Mouse (Mus musculus): ENCODE results near the gene Abcb6.

Abcb6 gene

DNA sequence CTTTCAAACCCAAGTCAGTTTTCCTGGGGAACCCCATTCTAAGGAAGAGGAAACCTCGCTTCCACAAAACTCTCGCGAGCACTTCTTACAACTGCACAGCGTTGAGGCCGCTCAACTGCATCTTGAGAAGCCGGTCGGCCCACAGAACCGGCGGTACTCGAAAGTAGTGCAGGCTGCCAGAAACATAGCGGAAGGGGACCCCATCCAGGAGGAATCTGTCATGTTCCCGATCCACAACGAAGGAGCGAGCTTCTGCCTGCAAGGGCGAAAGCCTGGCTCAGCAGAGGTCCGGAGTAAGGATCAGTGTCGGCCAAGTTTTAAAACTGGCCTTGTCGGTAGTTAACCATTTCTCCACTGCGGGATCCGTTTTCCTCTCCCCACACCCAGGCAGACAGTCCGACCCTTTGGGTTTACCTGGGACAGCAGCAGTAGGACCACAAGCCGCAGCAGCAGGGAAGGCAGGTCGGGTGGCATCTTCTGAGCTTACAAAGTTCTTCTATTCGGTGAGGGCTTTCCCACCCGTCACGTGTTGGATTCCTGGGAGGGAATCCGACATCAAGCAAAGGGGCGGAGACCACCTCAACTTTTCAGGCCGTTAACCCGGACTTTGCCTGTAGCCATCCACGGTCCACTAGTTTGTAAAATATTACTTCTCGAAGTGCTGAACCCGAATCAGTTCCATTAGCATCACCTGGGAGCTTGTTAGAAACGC, 28.9 kb upstream of the Abcb6 start:
- no peak for DNase-seq (ENCODE audit: low read depth, low spot score)

DNA sequence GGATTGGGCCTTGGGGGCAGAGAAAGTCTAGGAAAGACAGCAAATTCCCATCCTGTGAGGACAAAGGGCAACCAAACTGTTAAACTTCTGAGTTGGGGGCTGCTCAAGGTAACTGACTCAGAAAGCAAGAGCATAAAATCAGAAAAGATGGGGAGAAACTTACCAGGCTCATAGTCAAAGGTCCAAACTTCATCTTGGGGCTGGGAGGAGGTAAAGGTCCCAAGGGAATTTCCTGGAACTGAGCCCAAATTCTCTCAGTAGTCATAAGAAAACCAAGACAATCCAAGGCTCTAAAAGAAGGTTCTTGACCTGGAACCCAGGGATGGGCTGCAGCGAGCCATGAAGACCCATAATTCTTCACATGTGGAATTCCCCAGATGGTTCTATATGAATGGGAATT, 21.0 kb upstream of the Abcb6 start:
- DNase-seq (ENCODE audit: low read depth, low spot score): no peak

DNA sequence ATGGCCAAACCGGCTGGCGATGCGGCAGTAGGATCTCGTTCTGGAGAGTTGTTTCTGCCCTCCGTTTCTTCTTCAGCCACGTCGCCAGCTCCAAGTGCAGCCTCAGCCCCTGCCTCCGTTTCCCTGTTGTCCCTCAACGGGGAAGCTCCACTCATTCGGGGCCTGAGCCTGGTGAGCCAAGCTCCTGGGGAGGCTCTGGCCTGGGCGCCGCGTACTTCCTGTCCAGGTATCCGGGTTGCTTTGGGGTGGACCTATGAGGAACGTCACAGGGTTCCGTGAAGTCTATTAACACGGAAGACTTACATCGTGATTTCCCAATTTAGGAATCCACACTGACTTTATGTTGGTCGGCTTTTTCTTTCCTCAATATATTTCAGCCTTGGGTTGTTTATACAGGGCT, 12.3 kb upstream of the Abcb6 start:
- peak; percentile 80 for DNase-seq (ENCODE audit: low read depth, low spot score)

DNA sequence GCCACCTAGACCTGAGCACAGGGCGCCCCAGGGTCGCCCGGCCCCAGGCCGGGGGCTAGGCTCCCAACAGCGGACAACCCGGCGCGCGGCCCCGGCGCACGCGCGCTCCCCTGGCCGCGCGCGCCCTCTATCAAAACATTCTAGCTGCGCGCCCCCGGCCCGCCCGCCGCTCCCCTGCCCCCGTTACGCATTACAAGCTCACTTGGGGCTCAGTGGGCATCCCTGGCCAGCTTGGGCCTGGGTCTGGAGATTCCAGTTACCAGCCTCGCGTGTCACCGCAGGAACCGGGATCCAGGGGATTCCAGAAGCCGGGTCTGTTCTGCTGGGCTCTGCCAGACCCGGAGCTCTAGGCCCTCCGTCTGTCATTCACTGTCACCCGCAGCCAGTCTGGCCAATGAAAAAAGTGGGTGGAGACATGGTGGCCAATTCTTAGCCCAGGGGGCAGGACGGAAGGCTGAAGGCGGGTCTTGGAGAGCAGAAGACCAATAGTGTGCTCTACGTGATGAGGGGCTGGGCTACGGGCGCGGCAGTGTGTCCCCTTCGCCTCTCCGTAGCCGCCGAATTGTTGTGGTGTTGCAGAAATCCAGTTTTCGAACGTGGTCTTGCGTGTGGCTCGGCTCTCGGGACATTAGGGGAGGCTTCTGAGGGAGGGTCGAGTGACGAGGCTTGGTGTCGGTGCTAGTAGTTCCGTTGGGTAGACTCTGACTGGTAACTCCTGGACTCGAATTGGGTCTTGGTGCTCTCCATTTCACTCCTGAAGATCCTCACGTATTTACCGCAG, 11.6 kb upstream of the Abcb6 start, which contains the start of the genes Ankzf1 and Atg9a:
Ankzf1 (plus strand) TSS at position 530 of the 781 bp plus-strand sequence.
Atg9a (minus strand) TSS at position 575 of the 781 bp plus-strand sequence.
- DNase-seq (ENCODE audit: low read depth, low spot score): peak; percentile 100

DNA sequence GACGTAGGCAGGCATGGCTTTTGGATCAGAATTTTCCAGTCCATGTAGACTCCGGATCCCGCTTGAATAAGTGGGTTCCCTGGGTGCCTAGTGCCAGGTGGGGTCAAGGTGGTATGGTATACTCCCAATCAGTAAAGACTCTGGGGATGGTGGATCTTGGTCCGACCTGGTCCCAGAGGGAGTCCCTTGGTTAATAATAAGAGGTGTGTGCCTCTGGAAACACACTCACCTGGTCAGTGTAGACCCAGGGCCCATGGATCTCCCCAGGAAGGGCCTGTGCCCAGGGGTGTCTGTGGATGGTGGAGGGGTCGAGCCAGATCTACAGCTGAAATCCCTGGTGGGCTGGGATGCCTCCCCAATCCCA, 11.0 kb upstream of the Abcb6 start:
- DNase-seq (ENCODE audit: low read depth, low spot score): no peak

DNA sequence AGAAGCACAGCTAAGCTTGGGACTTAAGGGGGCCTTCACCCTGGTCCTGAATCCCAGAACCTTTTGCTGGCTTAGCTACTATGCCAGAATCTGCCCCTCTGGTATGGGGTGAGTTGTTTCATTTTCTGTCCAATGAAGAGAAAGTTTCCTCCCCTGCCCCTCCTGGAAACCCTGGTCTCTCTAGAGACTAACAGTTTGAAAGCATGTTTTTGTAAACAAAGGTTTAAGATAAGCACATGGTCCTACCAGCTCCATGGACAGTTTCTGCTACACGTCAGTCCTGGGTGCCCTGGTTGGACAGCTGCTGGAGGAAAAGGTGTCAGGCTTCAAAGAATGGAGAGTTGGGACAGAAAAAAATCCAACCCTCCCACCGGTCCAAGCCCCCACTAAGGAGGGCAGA, 10.4 kb upstream of the Abcb6 start:
- no peak for DNase-seq (ENCODE audit: low read depth, low spot score)

DNA sequence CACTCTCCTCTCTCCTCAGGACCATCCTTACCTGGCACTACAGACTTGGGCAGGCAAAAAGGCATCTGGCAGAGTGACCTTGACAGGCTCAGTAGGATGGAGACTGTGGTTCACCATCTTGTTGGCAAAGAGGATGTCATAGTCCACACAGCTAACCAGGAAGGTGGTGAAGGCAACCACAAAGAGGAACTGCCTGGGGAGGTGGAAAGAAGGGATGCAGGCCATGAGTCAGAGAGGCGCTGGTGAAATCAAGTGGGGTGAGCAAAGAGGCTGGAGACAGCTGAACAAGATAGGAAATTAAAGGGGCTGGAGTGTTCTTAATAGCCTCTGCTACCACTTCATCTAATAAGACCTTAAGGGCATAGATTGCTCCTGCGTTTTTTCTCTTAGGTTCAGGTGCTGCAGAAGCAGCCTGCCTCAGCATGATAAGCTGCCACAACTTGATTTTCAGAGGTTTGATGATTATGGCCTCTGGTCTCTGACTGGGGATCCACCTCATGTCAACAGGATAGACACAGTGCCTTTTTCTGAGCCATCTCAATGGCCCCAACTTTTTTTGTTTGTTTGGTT, 7.8 kb upstream of the Abcb6 start:
- no peak for DNase-seq (ENCODE audit: low read depth, low spot score)

DNA sequence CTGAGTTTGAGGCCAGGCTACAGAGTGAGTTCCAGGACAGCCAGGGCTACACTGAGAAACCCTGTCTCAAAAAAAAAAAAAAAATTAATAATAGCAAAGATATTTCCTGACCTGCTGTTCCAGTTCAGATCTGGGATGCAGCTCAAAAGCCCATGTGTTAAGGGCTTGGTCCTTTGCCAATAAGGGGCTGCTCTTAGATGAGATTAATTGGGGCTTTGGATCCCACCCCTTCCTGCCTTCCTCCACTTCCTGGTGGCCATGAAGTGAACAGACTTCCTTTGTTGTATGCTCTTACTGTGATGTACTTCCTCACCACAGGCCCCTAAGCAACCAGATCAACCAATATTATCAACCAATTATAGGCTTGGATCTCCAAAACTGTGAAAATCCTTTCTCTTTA, 6.9 kb upstream of the Abcb6 start:
- no peak for DNase-seq (ENCODE audit: low read depth, low spot score)

DNA sequence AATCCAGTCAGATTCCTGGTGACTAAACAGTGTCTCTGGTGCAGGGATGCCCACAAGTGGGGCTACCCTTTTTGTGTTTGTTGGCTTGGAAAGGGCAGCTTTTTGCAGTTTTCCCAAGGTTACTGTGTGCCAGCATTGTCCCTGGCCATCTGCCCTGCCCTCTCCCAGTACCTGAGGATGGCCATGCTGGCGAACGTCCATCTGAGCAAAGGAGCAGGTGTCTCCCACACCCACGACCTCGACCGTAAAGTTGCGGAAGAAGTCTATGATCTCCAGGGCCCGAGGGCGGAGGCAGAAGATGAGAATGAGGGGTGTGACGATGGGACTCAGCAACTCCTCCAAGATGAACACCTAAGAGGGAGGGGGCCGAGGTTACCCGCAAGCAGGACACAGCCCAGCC, 5.3 kb upstream of the Abcb6 start:
- peak; percentile 39 for DNase-seq (ENCODE audit: low read depth, low spot score)

DNA sequence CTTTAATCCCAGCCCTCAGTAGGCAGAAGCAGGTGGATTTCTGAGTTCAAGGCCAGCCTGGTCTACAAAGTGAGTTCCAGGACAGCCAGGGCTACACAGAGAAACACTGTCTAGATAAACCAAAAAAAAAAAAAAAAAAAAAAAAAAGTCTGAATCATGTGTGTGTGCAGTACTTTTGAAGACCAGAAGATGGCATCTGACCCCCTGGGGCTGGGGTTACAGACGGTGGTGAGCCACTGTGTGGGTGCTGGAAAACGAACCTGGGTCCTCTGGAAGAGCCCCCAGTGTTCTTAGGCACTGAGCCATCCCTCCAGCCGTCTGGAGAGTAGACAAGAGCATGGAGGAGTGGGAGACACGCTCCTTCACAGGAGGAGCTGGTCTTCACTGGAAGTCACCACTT, 2.0 kb upstream of the Abcb6 start:
- DNase-seq (ENCODE audit: low read depth, low spot score): no peak

DNA sequence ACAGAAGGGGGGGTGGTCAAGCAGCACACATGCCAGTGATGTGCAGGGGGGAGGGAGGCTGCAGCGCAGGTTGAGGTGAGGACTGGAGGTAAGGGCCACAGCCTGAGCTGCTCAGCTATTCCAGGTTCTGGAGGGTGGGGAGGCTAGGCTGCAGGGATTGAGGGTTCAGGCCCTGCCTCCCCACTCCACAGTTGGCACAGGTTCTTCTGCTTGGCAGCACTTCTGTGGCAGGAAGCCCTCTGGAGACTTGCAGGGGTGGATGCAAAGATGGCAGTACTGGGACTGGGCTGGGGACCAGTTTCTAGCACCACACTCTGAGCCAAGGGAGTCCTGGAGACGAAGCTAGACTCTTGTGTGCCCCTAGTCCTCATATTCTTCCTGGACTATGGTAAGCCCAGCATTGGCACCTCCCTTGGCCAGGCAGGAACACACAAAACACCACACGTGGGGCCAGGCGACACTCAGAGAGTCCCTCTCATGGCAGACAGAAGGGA, 1.2 kb upstream of the Abcb6 start:
- no peak for DNase-seq (ENCODE audit: low read depth, low spot score)

DNA sequence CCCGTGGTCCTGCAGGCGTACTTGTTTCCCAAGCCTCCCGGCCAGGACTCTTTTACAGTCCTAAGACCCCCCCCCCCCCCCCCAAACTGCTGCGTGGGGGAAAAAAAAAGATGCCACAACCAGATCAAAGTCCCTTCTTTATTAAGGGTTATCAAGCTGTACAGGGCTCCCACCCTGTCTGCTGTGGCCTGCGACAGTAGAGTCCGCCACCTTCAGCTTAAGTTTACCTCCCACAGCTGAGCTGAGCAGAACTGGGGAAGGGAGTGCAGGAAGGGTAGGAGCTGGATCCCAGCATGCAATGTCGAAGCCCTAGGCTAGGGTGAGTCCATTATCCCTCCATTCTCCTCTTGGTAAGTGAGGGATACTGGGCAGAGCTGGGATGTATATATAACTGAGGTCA, 549 bp upstream of the Abcb6 start:
- DNase-seq (ENCODE audit: low read depth, low spot score): no peak

DNA sequence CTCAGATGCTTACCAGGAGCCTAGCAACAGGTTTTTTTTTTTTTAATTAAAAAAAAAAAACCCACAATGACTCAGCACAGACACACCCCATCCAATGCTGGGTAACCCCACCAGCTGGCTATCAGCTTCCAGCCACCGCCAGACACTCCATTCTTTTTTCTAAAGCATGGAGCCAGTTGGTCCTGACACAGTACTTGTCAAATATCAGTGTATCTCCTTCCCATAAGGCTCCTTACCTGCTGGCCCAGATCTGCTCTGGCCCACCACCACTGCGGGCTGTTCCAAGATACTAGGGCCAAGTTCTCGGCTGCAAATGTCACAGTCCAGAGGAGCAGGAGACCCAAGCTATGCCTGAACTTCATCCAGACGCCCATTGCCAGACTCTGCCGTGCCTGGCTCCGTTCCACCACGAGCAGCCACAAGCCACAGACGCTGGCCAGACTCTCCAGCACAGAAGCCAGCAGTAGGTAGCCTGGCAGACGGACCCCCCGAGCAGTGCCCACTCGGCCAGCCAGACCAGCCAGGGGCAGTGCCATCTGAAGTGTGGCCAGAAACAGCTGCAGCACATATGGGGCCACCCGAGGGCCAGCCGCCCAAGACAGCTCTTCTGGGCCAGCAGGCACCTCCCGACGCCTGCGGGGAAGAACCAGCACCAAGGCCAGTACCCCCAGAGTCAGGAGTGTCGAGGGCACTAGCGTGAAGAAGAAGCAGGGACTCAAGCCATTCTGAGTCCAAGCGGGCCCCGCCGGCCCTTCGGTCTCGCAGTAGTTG, 673 bp downstream of the Abcb6 start:
- peak; percentile 46 for DNase-seq (ENCODE audit: low read depth, low spot score)

DNA sequence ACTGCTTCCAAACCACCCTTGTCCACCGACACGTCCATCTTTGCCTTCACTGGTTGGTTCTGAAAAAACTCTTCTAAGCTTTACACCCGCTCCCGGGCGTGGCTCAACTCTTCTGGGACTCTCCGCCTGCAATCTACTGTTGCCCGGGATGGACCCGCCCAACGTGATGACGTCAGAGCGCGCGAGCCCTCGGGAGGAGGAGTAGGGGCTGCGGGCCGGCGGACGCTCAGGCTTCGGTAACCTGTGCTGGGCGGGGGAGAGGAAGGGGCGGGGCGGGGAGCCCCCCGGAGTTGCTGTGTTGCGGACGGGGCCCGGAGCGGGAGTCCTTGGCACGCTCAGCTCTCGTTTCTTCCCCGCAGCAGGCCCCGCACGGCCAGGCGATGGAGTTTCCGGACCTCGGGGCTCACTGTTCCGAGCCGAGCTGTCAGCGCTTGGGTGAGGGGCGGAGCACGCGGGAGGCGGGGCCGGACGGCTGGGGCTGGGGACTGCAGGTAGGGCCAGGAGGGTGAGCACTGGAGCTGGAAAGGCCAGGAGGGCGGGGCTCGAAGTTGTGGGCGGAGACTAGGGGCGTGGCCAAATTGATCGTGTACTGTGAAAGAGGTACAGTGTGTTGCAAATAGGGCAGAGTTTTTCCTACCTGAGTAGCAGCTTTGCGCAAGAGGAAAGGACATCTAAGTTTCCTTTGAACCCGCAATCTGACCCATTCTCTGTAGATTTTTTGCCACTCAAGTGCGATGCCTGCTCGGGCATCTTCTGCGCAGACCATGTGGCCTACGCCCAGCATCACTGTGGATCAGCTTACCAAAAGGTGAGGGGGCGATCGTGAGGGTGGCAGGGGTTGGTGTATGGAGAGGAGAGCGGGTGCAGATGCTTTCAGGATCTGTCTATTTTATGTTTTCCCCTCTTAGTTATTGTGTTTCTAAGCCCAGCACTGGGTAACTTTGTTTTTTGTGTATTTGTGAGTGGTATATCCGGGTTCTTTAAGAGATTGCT, 11.4 kb downstream of the Abcb6 start, which contains the start of gene Zfand2b:
Zfand2b (plus strand) TSS at position 175 of the 993 bp plus-strand sequence.
- peak; percentile 97 for DNase-seq (ENCODE audit: low read depth, low spot score)

DNA sequence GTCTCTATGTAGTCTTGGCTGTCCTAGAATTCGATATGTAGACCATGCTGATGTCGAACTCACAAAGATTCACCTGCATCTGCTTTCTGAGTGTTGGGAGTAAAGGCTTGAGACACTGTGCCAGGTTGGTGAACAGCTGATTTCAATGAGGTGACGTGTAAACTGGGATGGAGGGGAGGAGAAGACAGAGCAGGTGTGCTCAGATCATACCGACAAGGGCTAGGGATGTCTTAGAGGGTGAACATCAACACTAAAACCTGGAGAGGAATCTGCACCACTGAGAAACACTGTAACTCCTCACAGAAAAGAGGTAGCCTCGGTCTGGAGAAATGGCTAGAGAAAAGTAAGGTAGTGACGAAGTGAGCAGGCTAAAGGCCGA, 12.1 kb downstream of the Abcb6 start:
- no peak for DNase-seq (ENCODE audit: low read depth, low spot score)

DNA sequence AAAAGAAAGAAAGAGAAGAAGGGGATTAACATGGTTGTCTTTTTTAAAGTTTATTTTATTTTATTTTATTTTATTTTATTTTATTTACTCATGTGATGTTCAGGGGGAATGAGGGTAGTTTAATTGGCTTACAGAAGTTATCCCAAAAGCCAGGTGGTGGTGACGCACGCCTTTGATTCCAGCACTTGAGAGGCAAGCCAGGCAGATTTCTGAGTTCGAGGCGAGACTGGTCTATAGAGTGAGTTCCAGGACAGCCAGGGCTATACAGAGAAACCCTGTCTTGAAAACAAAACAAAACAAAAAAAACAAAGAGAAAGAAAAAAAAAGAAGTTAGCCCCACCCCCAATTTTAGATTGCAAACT, 20.0 kb downstream of the Abcb6 start:
- no peak for DNase-seq (ENCODE audit: low read depth, low spot score)

DNA sequence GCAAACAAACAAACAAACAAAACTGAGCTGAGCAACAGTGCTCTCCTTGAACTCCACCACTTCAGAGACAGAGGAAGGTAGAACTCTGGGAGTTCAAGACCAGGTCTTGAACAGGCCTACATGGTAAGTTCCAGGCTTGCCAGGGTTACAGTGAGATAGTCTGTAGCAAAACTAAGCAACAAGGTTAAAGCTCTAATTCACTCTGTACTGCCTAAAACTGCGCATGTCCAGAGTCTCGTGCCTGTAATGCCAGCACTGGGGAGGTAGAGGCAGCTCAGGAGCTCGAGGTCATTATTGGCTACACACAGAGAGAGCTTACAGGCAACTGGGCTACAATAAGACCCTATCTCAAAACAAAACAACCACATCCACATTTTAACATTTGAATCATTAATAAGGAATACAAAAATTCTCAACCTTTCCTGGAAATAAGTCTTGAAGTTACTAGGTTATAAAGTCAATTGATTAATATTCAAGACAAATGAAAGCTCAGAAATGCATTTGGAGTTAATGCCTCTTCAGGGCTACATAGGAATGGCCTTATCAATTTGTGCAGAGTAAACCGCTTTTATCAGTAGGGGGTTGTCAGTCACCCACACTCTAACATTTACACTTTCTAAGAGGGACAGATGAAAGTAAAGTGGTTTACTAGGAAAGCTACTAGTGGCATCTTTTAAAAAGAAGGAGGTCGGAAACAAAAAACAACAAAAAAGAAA, 20.5 kb downstream of the Abcb6 start:
- DNase-seq (ENCODE audit: low read depth, low spot score): no peak

DNA sequence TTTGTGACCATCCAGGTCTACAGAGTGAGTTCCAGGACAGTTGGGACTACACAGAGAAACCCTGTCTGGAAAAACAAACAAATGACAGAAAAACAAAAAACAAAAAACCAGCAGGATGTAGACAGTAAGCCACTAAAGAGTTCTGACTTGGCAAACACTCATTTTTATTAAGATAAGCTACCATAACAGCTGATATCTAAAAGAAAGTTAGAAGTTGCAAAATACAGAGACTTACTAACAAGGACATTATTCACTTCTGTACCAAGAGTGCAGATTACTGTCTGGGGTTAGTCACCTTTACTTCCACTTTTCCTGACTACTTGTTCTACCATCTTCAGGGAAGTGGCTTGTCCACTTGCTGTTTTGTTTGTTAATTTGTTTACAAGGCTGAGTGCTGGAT, 21.2 kb downstream of the Abcb6 start:
- DNase-seq (ENCODE audit: low read depth, low spot score): no peak

DNA sequence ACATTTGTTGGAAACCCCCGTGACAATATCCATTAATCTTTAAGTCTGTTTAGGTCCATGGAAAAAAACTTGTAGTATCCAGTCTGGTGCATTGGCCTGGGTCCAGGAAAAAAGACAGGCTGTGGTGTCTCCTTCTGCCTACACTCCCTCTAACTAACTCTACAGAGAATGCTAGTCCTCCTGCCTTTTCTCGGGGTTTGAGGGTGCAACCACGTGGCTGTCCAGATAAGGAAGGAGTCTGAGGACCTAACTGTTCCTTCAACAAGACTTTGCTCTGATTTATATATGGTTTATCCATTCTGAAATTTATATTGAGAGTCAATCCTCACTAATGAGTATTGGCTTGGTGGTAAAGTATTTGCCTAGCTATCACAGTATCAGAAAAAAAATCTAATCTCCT, 24.4 kb downstream of the Abcb6 start:
- no peak for DNase-seq (ENCODE audit: low read depth, low spot score)

DNA sequence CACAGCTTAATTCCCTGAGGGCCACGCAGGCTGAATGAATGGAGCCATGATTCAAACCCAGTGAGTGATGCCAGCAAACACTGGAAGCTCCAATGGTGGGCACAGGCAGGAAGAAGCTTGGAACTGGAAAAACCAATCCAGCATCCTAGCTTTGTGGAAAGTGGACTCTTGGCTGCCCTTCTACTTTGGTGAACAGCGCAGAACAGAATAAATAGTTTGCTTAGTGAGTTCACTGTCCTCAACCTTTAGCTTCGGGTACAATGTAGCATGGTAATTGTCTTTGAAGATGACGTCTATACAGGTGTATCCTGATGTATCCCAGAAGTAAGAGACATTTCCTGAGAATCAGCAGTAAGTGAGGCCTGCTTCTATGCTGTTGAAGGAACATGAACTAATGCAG, 31.5 kb downstream of the Abcb6 start:
- DNase-seq (ENCODE audit: low read depth, low spot score): no peak
